Mouse (Mus musculus): ENCODE measurements around the gene Tnfrsf13c. TPM values are rescaled to one million over a fixed set of nuclear protein-coding genes. Genes with fewer than 3 reads are reported as not detected.
"Not testable (repeated sequence)": the region's sequence is repeated elsewhere in the genome, so short reads cannot be mapped to it uniquely, and the experiment has no call there.

Gene Tnfrsf13c
- polyA plus RNA-seq, 1 experiment from 2014 or later = 0.16 TPM

DNA sequence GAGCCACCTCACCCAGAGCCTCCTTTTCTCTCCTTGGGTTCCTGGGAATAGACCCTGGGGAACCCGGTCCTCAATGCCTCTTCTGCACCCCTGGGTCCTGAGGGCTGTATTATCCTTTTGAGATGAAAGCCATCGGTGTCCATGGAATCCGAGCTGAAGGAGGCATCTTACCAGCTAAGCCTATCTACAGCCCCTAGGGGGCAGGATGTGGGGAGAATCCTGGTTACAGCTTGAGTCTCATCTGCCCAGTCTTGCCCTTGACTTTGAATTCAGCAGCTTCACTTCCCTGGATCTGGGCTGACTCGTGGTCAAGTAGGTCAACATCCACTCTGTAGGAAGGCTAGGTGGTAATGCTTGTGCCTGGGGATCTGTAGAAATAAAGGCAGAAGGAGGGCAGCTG is 31.1 kb upstream of the Tnfrsf13c start:
- H3K4me2 ChIP-seq = no peak overlapping the region
- H3K9me3 ChIP-seq (ENCODE audit: control insufficient read depth, low read length) = no peaks in the 10 kb centered on the region
- no peak overlapping the region for H3K4me3 ChIP-seq (ENCODE audit: low read depth, low read length)
- H3K27ac ChIP-seq (ENCODE audit: low read depth, low read length) = no peak overlapping the region
- ATAC-seq (replicated peaks; ENCODE audit: low FRiP score) (no peak), DNase-seq (ENCODE audit: low spot score) (no peak)
- no peaks in the 10 kb centered on the region for H3K4me1 ChIP-seq (replicated peaks; ENCODE audit: control insufficient read depth, insufficient read depth, low read length)
- no peaks in the 10 kb centered on the region for H3K36me3 ChIP-seq (ENCODE audit: control insufficient read depth, insufficient read depth, low read length)
- WGBS = 40% methylated on average over 4 of the region's 4 CpGs
- no peak overlapping the region for H3K9ac ChIP-seq (ENCODE audit: low read depth, low read length)
- H3K27me3 ChIP-seq (replicated peaks; ENCODE audit: control insufficient read depth, insufficient read depth, low read length) = peaks cover 14% of the 10 kb centered on the region

- no peak for DNase-seq (ENCODE audit: low spot score)
- Histone ChIP-seq H3K4me1 (replicated peaks; ENCODE audit: control insufficient read depth, insufficient read depth, low read length) (no peaks in the 10 kb centered on the region), H3K36me3 (ENCODE audit: control insufficient read depth, insufficient read depth, low read length) (no peaks in the 10 kb centered on the region), H3K27ac (ENCODE audit: low read depth, low read length) (no peak within 1 kb of the TSS), H3K4me3 (ENCODE audit: low read depth, low read length) (no peak within 1 kb of the TSS), H3K4me2 (no peak within 1 kb of the TSS), H3K27me3 (replicated peaks; ENCODE audit: control insufficient read depth, insufficient read depth, low read length) (peaks cover 11% of the 10 kb centered on the region), H3K9ac (ENCODE audit: low read depth, low read length) (no peak within 1 kb of the TSS), H3K9me3 (ENCODE audit: control insufficient read depth, low read length) (no peaks in the 10 kb centered on the region)
- 66% methylated on average over 6 of the region's 6 CpGs for WGBS
- no peak for ATAC-seq (replicated peaks; ENCODE audit: low FRiP score)
Measured at GRCm38 (mm10) chr15:82252097-82252496, 27.9 kb upstream of the Tnfrsf13c start, which contains the start of gene 1500009C09Rik. 1500009C09Rik (plus strand) TSS chr15:82252397.

DNA sequence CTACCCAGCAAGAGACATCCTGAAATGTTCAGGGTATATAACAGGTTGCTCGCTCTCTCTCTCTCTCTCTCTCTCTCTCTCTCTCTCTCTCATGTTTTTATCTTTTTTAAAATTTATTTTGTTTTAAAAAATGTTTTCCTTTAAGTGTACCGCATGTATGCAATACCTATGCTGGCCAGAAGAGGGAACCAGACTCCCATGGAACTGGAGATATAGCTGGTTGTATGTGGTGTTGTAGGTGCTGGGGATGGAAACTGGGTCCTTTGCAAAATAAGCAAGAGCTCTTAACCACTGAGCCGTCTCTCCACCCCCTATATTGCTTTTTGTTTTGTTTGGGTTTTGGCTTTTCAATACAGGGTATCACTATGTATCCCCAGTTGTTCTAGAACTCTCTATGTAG is 27.4 kb upstream of the Tnfrsf13c start:
- no peaks in the 10 kb centered on the region for H3K4me1 ChIP-seq (replicated peaks; ENCODE audit: control insufficient read depth, insufficient read depth, low read length)
- no peak overlapping the region for H3K9ac ChIP-seq (ENCODE audit: low read depth, low read length)
- no peak overlapping the region for H3K4me2 ChIP-seq
- ATAC-seq (replicated peaks; ENCODE audit: low FRiP score) (no peak), DNase-seq (ENCODE audit: low spot score) (no peak)
- no peak overlapping the region for H3K4me3 ChIP-seq (ENCODE audit: low read depth, low read length)
- H3K36me3 ChIP-seq (ENCODE audit: control insufficient read depth, insufficient read depth, low read length) = no peaks in the 10 kb centered on the region
- H3K9me3 ChIP-seq (ENCODE audit: control insufficient read depth, low read length) = no peaks in the 10 kb centered on the region
- no peak overlapping the region for H3K27ac ChIP-seq (ENCODE audit: low read depth, low read length)
- H3K27me3 ChIP-seq (replicated peaks; ENCODE audit: control insufficient read depth, insufficient read depth, low read length) = peaks cover 11% of the 10 kb centered on the region
- 77% methylated on average over 3 of the region's 3 CpGs for WGBS

DNA sequence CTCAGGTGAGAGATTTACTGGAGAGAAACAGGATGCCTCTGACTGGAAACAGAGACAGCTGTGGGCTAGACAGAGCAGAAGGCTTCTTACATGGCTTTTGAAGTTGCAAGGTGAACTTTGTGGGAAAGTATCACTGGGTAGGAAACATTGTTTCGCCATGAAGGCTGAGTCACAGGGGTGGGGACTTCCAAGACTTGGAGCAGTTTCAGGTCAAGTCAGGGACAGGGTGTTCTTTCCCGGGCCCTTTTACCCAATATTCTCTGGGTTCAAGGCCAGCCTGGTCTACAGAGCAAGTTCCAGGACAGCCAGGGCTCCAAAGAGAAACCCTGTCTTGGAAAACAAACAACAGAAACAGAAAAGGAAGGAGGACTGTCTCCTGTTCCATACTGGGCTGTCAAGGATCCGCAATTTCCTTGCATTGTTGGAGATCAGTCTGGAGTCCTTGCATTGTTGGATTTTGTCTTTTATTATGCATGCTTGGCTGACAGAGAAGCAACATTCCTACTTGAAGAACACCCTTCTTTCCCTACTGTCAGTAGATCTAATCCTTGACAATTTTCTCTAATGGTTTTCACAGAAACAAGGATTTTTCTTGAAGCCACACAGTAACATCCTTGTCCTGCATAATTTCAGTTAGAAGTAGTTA is 23.1 kb upstream of the Tnfrsf13c start:
- no peaks in the 10 kb centered on the region for H3K9me3 ChIP-seq (ENCODE audit: control insufficient read depth, low read length)
- WGBS = 68% methylated on average over 3 of the region's 3 CpGs
- DNase-seq (ENCODE audit: low spot score) (no peak), ATAC-seq (replicated peaks; ENCODE audit: low FRiP score) (no peak)
- H3K9ac ChIP-seq (ENCODE audit: low read depth, low read length) = no peak overlapping the region
- no peak overlapping the region for H3K27ac ChIP-seq (ENCODE audit: low read depth, low read length)
- peaks cover 8% of the 10 kb centered on the region for H3K4me1 ChIP-seq (replicated peaks; ENCODE audit: control insufficient read depth, insufficient read depth, low read length)
- no peak overlapping the region for H3K4me2 ChIP-seq
- H3K36me3 ChIP-seq (ENCODE audit: control insufficient read depth, insufficient read depth, low read length) = no peaks in the 10 kb centered on the region
- no peaks in the 10 kb centered on the region for H3K27me3 ChIP-seq (replicated peaks; ENCODE audit: control insufficient read depth, insufficient read depth, low read length)
- H3K4me3 ChIP-seq (ENCODE audit: low read depth, low read length) = no peak overlapping the region

GRCm38 (mm10) chr15:82244805-82245161 is 20.6 kb upstream of the Tnfrsf13c start:
- H3K36me3 ChIP-seq (ENCODE audit: control insufficient read depth, insufficient read depth, low read length); DNase-seq (ENCODE audit: low spot score); H3K4me1 ChIP-seq (replicated peaks; ENCODE audit: control insufficient read depth, insufficient read depth, low read length); H3K27me3 ChIP-seq (replicated peaks; ENCODE audit: control insufficient read depth, insufficient read depth, low read length); H3K9me3 ChIP-seq (ENCODE audit: control insufficient read depth, low read length); ATAC-seq (replicated peaks; ENCODE audit: low FRiP score): not testable (repeated sequence)
- peak overlapping the region; percentile 84 for H3K9ac ChIP-seq (ENCODE audit: low read depth, low read length)
- peak overlapping the region; percentile 97 for H3K4me2 ChIP-seq
- H3K27ac ChIP-seq (ENCODE audit: low read depth, low read length) = peak overlapping the region; percentile 88
- peak overlapping the region; percentile 69 for H3K4me3 ChIP-seq (ENCODE audit: low read depth, low read length)
- WGBS = 23% methylated on average over 9 of the region's 9 CpGs

GRCm38 (mm10) chr15:82244115-82244804 is 20.1 kb upstream of the Tnfrsf13c start, which contains the start of gene Cenpm:
Cenpm (minus strand) TSS chr15:82244748.
- peaks cover 8% of the 10 kb centered on the region for H3K4me1 ChIP-seq (replicated peaks; ENCODE audit: control insufficient read depth, insufficient read depth, low read length)
- DNase-seq (ENCODE audit: low spot score) (peak; percentile 94), ATAC-seq (replicated peaks; ENCODE audit: low FRiP score) (peak; percentile 97)
- peak within 1 kb of the TSS; percentile 97 for H3K4me2 ChIP-seq
- H3K27ac ChIP-seq (ENCODE audit: low read depth, low read length) = peak within 1 kb of the TSS; percentile 88
- H3K36me3 ChIP-seq (ENCODE audit: control insufficient read depth, insufficient read depth, low read length) = no peaks in the 10 kb centered on the region
- H3K27me3 ChIP-seq (replicated peaks; ENCODE audit: control insufficient read depth, insufficient read depth, low read length) = no peaks in the 10 kb centered on the region
- H3K4me3 ChIP-seq (ENCODE audit: low read depth, low read length) = peak within 1 kb of the TSS; percentile 69
- H3K9me3 ChIP-seq (ENCODE audit: control insufficient read depth, low read length) = no peaks in the 10 kb centered on the region
- H3K9ac ChIP-seq (ENCODE audit: low read depth, low read length) = peak within 1 kb of the TSS; percentile 84
- WGBS = under 1% methylated on average over 62 of the region's 65 CpGs

DNA sequence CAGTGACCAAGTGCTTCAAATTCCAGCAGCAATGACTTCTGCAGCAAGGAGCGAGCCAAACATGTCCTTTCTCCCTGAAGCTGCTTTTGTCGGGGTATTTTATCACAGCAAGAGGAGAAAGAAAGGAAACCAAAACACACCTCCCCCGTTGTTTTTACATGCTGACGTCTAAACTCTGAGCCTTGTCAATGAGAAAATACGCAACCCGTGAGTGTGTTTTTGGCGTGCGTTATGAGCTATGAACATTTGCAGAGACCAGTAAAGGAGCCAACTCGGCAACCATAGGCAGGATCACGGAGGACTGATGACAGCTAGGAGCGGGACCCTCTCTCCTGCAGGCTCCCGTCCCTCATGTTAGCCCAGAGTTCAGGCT is 19.6 kb upstream of the Tnfrsf13c start:
- Histone ChIP-seq H3K4me2 (peak overlapping the region; percentile 97), H3K4me1 (replicated peaks; ENCODE audit: control insufficient read depth, insufficient read depth, low read length) (peaks cover 8% of the 10 kb centered on the region), H3K9ac (ENCODE audit: low read depth, low read length) (peak overlapping the region; percentile 84), H3K36me3 (ENCODE audit: control insufficient read depth, insufficient read depth, low read length) (no peaks in the 10 kb centered on the region), H3K27me3 (replicated peaks; ENCODE audit: control insufficient read depth, insufficient read depth, low read length) (no peaks in the 10 kb centered on the region), H3K9me3 (ENCODE audit: control insufficient read depth, low read length) (no peaks in the 10 kb centered on the region), H3K4me3 (ENCODE audit: low read depth, low read length) (peak overlapping the region; percentile 69), H3K27ac (ENCODE audit: low read depth, low read length) (peak overlapping the region; percentile 88; the same call in 1 of the 2 replicates)
- WGBS = 4% methylated on average over 12 of the region's 12 CpGs
- ATAC-seq (replicated peaks; ENCODE audit: low FRiP score) = no peak
- DNase-seq (ENCODE audit: low spot score) = no peak

DNA sequence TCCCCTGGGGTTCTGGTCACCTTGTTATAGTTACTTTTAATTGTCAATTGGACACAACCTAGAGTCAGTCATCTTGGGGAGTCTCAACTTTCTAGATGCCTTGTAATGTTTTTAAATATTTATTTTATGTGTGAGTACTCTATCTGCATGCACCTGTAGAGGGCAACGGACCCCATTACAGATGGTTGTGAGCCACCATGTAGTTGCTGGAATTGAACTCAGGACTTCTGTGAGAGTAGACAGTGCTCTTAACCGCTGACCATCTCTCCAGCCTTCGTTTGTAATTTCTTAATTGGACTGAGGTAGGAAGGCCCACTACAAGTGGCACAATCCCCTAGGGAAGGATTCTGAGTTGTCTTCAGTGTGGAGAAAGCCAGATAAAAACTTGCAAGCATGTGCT is 19.1 kb upstream of the Tnfrsf13c start:
- DNase-seq (ENCODE audit: low spot score) = no peak
- Histone ChIP-seq H3K27ac (ENCODE audit: low read depth, low read length) (no peak overlapping the region), H3K4me3 (ENCODE audit: low read depth, low read length) (peak overlapping the region; percentile 69), H3K9ac (ENCODE audit: low read depth, low read length) (peak overlapping the region; percentile 84), H3K9me3 (ENCODE audit: control insufficient read depth, low read length) (no peaks in the 10 kb centered on the region), H3K36me3 (ENCODE audit: control insufficient read depth, insufficient read depth, low read length) (no peaks in the 10 kb centered on the region; the same call in 1 of the 2 replicates), H3K4me1 (replicated peaks; ENCODE audit: control insufficient read depth, insufficient read depth, low read length) (peaks cover 8% of the 10 kb centered on the region), H3K4me2 (peak overlapping the region; percentile 97), H3K27me3 (replicated peaks; ENCODE audit: control insufficient read depth, insufficient read depth, low read length) (no peaks in the 10 kb centered on the region)
- ATAC-seq (replicated peaks; ENCODE audit: low FRiP score) = no peak
- WGBS = 76% methylated on average over 3 of the region's 3 CpGs

GRCm38 (mm10) chr15:82236565-82236964 is 12.4 kb upstream of the Tnfrsf13c start:
- WGBS = 20% methylated on average over 5 of the region's 5 CpGs
- Histone ChIP-seq H3K4me2 (no peak overlapping the region), H3K4me3 (ENCODE audit: low read depth, low read length) (no peak overlapping the region), H3K27ac (ENCODE audit: low read depth, low read length) (no peak overlapping the region), H3K9me3 (ENCODE audit: control insufficient read depth, low read length) (no peaks in the 10 kb centered on the region), H3K4me1 (replicated peaks; ENCODE audit: control insufficient read depth, insufficient read depth, low read length) (peaks cover 9% of the 10 kb centered on the region), H3K9ac (ENCODE audit: low read depth, low read length) (no peak overlapping the region), H3K36me3 (ENCODE audit: control insufficient read depth, insufficient read depth, low read length) (peaks cover 3% of the 10 kb centered on the region; the same call in 1 of the 2 replicates), H3K27me3 (replicated peaks; ENCODE audit: control insufficient read depth, insufficient read depth, low read length) (no peaks in the 10 kb centered on the region)
- DNase-seq (ENCODE audit: low spot score) = peak; percentile 75
- ATAC-seq (replicated peaks; ENCODE audit: low FRiP score) = peak; percentile 38; the same call in 1 of the 2 replicates
